Mouse (Mus musculus) lung, adult 2 months (tissue): ENCODE measurements around the gene Nipsnap2.

Experiments
- CTCF ChIP-seq: fragments of 200-500 bp; IDR thresholded peaks from 2 replicates; pipeline ENCODE4 v1.5.1; 2011; ENCODE audit warnings: mild to moderate bottlenecking, low read length, control low read depth; ENCODE audit not compliant: insufficient read depth
- POLR2A ChIP-seq: fragments of 200-500 bp; IDR thresholded peaks from 2 replicates; pipeline ENCODE4 v1.6.1; 2011; ENCODE audit warnings: low read depth, mild to moderate bottlenecking, control low read depth, low read length, borderline replicate concordance; ENCODE audit errors: extremely low read depth

DNA sequence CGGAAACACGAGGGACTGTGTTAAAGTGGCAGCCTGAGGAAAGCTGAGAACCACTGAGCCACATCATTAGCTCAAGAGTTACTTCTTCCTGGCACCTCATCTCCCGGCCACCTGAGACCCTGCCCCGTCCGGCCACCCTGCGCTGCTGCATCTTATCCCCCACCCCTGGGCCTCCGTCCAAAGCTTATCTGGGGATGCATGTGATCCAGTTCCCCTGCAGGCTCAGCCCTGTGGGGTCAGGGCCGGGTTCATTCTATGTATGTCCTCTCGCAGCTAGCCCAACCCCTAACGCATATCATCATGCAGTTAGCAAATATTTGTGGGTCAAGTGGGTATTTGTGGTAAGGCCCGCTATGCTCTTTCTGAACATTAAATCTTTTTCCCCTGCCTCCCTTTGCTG, 4.4 kb downstream of the Nipsnap2 start:
- no peak for TF ChIP-seq CTCF
- TF ChIP-seq POLR2A, result no peak
